Mouse (Mus musculus): ENCODE measurements around the gene Gm49369. TPM values are rescaled to one million over a fixed set of nuclear protein-coding genes. Genes with fewer than 3 reads are reported as not detected.

Gene Gm49369
- polyA plus RNA-seq, 1 experiment from 2014 or later: not detected

DNA sequence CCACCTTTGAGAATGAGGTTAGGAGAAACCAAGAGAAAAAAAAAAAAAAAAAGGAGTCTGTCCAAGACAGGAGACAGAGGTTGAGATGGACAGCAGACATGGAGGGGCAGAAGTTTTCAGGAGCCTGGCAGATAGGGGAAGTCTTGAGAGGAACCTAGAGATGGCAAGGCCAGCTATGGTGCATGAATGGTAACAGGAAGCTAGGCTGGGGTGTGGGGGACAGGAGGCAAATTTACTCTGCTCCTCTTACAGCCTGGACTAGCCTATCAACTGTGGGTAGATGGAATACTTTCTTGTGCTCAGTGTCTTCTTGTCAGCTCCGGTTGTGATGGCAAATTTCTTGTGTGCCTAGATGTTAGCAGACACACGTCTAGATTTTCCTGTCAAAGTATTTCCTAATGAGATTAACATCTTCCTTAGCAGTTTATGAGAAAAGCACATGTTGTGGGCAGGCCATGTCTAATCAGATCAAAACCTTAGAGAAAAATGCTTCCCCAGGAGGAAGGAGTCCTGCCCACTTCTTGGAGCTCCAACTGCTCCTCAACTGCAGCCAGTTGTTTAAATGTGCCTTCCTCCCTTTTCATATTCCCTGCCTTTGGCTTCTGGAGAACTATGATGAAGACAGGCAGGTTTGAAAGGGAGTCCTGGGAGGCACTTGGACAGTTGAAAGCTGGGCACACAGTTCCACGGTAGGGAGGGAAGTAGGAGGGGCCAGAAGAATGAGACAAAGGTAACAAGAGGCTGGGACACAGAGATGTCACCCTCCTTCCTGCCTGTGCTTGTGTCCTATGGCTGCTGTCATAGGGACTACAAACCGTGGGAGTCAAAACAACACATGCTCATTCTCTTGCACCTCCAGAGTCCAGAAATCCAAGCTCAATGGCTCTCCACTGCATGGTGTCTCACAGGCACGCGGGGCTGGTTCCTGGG lies 12.1 kb upstream of the Gm49369 start:
- H3K4me2 ChIP-seq: no peak overlapping the region
- no peaks in the 10 kb centered on the region for H3K27me3 ChIP-seq (replicated peaks)
- 68% methylated on average over 6 of the region's 6 CpGs for WGBS
- H3K27ac ChIP-seq (ENCODE audit: poor library complexity, severe bottlenecking): no peak overlapping the region
- H3K9me3 ChIP-seq (replicated peaks): no peaks in the 10 kb centered on the region
- H3K9ac ChIP-seq: no peak overlapping the region
- H3K36me3 ChIP-seq: no peaks in the 10 kb centered on the region
- H3K4me3 ChIP-seq: no peak overlapping the region
- no peak for ATAC-seq (ENCODE audit: insufficient number of reproducible peaks, low FRiP score)
- 0 out of 2 replicates have a peak, but pooled peaks cover 5% of the 10 kb centered on the region for H3K4me1 ChIP-seq (replicated peaks)

DNA sequence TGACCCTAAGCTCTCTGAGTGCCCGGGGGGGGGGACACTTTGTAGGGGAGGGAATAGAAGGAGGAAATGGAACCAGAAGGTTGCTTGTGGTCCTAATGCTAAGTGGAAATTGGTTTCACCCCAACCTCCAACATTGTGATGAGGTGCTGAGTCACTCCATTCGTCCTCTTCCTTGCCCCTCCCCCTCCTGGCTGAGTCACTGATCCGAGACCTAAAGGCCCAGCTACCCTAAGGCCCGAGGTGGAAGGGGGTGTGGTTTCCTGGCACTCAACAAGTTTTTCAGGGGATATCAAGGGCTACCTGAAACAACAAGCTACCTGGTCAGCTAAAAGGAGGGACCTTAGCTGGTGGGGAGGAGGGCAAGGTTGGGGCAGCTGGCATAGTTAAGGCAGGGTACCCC lies 10.7 kb upstream of the Gm49369 start:
- 25% methylated on average over 4 of the region's 4 CpGs for WGBS
- peak; percentile 91 for ATAC-seq (ENCODE audit: insufficient number of reproducible peaks, low FRiP score)
- no peak overlapping the region for H3K27ac ChIP-seq (ENCODE audit: poor library complexity, severe bottlenecking)

DNA sequence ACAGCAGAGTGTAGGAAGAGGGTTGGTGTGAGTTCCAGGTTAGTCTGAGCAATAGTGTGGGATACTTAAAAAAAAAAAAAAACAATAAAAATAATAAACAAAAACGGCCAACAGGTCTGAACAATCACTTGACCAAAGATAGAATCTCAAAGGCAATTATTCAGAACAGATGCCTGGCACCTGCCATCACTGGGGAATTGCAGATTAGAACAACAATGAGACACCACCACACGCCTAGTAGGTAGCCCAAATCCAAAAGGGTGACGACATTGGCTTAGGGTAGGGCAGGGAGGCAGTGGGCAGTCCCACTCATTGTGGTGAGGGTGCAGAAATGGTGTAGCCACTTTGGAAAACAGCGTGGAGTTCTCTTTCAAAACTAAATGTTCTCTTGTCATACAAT lies 9.1 kb upstream of the Gm49369 start:
- Histone ChIP-seq H3K9me3 (replicated peaks) (no peaks in the 10 kb centered on the region), H3K36me3 (no peaks in the 10 kb centered on the region), H3K4me2 (no peak overlapping the region), H3K4me1 (replicated peaks) (peaks cover 10% of the 10 kb centered on the region), H3K4me3 (no peak overlapping the region), H3K9ac (no peak overlapping the region), H3K27ac (ENCODE audit: poor library complexity, severe bottlenecking) (no peak overlapping the region), H3K27me3 (replicated peaks) (no peaks in the 10 kb centered on the region)
- 64% methylated on average over 4 of the region's 4 CpGs for WGBS
- ATAC-seq (ENCODE audit: insufficient number of reproducible peaks, low FRiP score): no peak

More for the DNA sequence above, 10.7 kb upstream of the Gm49369 start:
- no peaks in the 10 kb centered on the region for H3K36me3 ChIP-seq
- H3K4me3 ChIP-seq: no peak overlapping the region
- H3K27me3 ChIP-seq (replicated peaks): no peaks in the 10 kb centered on the region
- 0 out of 2 replicates have a peak, but pooled peaks cover 5% of the 10 kb centered on the region for H3K4me1 ChIP-seq (replicated peaks)
- H3K9me3 ChIP-seq (replicated peaks): no peaks in the 10 kb centered on the region
- no peak overlapping the region for H3K9ac ChIP-seq
- H3K4me2 ChIP-seq: no peak overlapping the region

- Histone ChIP-seq H3K9ac (no peak overlapping the region), H3K27me3 (replicated peaks) (no peaks in the 10 kb centered on the region), H3K4me1 (replicated peaks) (peaks cover 15% of the 10 kb centered on the region), H3K9me3 (replicated peaks) (no peaks in the 10 kb centered on the region), H3K27ac (ENCODE audit: poor library complexity, severe bottlenecking) (no peak overlapping the region), H3K36me3 (no peaks in the 10 kb centered on the region), H3K4me3 (no peak overlapping the region), H3K4me2 (no peak overlapping the region)
- 67% methylated on average over 3 of the region's 3 CpGs for WGBS
- no peak for ATAC-seq (ENCODE audit: insufficient number of reproducible peaks, low FRiP score)
These were observed 8.6 kb upstream of the Gm49369 start for GRCm38 (mm10) chr7:142391108-142391507.

DNA sequence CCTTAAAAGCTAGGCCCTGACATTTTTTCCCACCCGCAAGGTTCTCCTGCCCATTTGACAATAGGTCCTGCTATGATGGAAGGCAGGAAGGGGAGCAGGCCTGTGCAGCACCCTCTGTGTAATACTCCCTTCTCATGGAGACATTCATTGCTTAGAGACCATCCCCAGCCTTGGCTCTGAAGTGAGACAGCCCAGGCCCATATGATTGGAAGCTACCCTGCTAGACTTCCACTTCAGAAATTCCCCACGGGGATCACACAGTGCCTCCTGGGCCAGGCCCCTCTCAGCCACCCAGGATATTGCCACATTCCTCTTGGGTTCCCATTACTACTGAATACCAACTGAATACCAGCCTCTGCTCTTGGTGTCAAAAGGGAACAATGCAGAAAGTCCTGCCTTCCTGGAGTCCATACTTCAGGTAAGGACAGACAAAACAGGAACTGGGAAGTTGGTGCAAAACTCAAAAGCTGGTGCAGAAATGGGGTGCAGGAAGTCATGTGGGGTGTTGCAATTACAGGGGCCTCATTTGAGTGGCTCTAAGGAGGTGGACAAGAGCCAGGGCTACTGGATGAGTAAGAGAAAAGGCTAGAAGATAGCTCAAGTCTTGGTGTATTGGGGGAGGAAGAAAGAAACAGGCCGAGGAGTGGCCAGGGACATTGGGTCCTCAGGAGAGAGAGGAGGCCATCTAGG lies 7.6 kb upstream of the Gm49369 start:
- no peak overlapping the region for H3K4me2 ChIP-seq
- peaks cover 6% of the 10 kb centered on the region for H3K36me3 ChIP-seq
- WGBS: 78% methylated on average over 3 of the region's 3 CpGs
- no peaks in the 10 kb centered on the region for H3K9me3 ChIP-seq (replicated peaks)
- no peak overlapping the region for H3K9ac ChIP-seq
- no peak overlapping the region for H3K27ac ChIP-seq (ENCODE audit: poor library complexity, severe bottlenecking)
- ATAC-seq (ENCODE audit: insufficient number of reproducible peaks, low FRiP score): no peak
- H3K4me1 ChIP-seq (replicated peaks): peaks cover 25% of the 10 kb centered on the region
- H3K27me3 ChIP-seq (replicated peaks): no peaks in the 10 kb centered on the region
- no peak overlapping the region for H3K4me3 ChIP-seq

DNA sequence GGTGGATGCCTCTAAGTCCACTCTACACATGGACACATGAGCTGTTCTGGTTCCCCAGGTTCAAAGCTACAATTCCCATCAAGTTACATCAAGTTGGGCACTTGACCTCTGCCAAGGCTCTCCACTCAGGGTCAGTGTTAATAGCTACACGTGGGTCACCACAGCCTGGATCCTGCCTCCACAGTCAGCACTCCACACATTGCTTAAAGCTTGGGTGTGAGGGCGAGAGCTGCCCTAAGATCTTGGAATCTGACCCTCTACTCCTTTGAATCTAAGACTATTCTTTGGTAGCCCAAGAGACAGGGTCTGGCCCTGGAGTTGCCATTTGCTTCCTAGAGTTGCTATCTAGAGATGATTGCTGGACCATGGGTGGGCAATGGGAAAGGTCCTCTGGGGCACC lies 6.3 kb upstream of the Gm49369 start:
- WGBS: 85% methylated on average over 2 of the region's 2 CpGs
- no peak overlapping the region for H3K4me2 ChIP-seq
- ATAC-seq (ENCODE audit: insufficient number of reproducible peaks, low FRiP score): no peak

GRCm38 (mm10) chr7:142388198-142388597 lies 5.7 kb upstream of the Gm49369 start:
- no peaks in the 10 kb centered on the region for H3K27me3 ChIP-seq (replicated peaks)
- H3K4me3 ChIP-seq: peak overlapping the region; percentile 77
- no peak overlapping the region for H3K9ac ChIP-seq
- H3K4me2 ChIP-seq: peak overlapping the region; percentile 93
- H3K9me3 ChIP-seq (replicated peaks): no peaks in the 10 kb centered on the region
- ATAC-seq (ENCODE audit: insufficient number of reproducible peaks, low FRiP score): no peak
- H3K36me3 ChIP-seq: peaks cover 25% of the 10 kb centered on the region
- 97% methylated on average over 1 of the region's 1 CpGs for WGBS
- H3K27ac ChIP-seq (ENCODE audit: poor library complexity, severe bottlenecking): peak overlapping the region; percentile 34; the same call in 1 of the 2 replicates
- peaks cover 31% of the 10 kb centered on the region for H3K4me1 ChIP-seq (replicated peaks)

More for the DNA sequence above, 6.3 kb upstream of the Gm49369 start:
- Histone ChIP-seq H3K4me3 (no peak overlapping the region), H3K27me3 (replicated peaks) (no peaks in the 10 kb centered on the region), H3K36me3 (peaks cover 19% of the 10 kb centered on the region), H3K4me1 (replicated peaks) (peaks cover 32% of the 10 kb centered on the region), H3K27ac (ENCODE audit: poor library complexity, severe bottlenecking) (no peak overlapping the region), H3K9ac (no peak overlapping the region), H3K9me3 (replicated peaks) (no peaks in the 10 kb centered on the region)

DNA sequence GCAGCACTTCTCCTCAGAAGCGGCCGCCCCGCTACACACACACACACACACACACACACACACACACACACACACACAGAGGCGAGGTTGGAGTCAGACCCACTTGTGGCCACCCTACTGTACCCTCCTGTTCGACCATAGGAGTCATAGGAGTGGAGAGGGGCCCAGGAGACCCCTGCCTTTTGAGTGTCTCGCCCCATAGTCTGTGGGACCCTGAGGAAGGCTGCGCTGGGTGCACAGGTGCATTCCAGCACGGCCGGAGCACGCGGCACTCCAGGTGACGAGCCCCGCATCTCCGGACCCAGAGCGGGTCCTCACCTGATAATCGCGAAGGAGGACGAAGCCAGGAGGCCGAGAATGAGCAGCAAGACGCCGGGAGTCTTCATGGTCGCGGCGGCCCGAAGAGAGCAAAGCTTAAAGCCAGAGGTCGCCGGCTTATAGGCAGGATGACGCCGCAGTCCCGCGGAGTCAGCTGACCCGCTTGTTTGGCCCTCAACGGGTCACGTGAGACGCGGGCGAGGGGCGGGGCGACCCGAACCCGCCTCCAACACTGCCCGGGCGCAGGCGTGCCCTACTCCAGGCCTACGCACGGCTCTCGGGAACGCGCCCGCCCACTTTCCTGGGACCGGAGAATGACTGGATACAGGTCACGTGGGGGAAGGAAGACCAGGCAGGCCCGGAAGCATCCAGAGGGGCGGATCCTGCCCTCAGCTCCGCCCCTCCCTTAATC lies 5.1 kb upstream of the Gm49369 start, which contains the start of gene Ctsd:
TSS of gene Ctsd (minus strand) at position 620 of the 730 bp plus-strand sequence.
- H3K36me3 ChIP-seq: peaks cover 31% of the 10 kb centered on the region
- no peaks in the 10 kb centered on the region for H3K9me3 ChIP-seq (replicated peaks)
- H3K9ac ChIP-seq: peak within 1 kb of the TSS; percentile 86
- H3K27me3 ChIP-seq (replicated peaks): no peaks in the 10 kb centered on the region
- H3K4me3 ChIP-seq: peak within 1 kb of the TSS; percentile 77
- peak within 1 kb of the TSS; percentile 93 for H3K4me2 ChIP-seq
- H3K27ac ChIP-seq (ENCODE audit: poor library complexity, severe bottlenecking): peak within 1 kb of the TSS; percentile 74
- under 1% methylated on average over 55 of the region's 55 CpGs for WGBS
- H3K4me1 ChIP-seq (replicated peaks): peaks cover 27% of the 10 kb centered on the region
- peak; percentile 95 for ATAC-seq (ENCODE audit: insufficient number of reproducible peaks, low FRiP score)

DNA sequence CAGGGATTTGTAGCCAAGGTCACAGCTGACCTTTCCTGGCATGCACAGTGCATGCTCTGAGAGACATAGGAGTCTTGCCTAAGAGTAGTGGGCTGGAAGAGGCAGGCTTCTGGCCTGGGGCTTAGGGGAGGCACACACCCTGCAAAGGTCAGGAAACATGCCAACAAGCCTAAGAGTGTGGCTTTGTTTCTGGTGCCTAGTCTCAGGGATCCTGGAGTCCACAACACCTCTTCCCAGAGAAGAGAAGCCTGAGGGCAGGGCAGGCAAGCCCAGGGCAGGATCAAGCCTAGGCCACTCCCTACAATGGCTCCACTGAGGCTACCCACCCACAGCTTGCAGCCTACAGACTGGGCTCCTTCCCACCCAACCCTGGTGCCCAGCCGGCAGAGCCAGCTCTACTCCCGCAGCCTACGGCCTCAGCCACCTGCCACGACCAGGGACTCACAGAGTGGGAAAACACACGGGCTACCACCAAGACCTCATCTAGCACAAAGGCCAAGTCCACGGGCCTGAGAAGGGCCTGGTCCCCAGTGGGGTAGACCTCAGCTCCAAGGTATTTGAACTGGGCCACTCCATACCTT lies 4.2 kb upstream of the Gm49369 start:
- H3K9ac ChIP-seq: peak overlapping the region; percentile 86
- peak; percentile 23; the same call in 1 of the 2 replicates for ATAC-seq (ENCODE audit: insufficient number of reproducible peaks, low FRiP score)
- H3K4me1 ChIP-seq (replicated peaks): peaks cover 27% of the 10 kb centered on the region
- H3K4me2 ChIP-seq: peak overlapping the region; percentile 93
- no peaks in the 10 kb centered on the region for H3K9me3 ChIP-seq (replicated peaks)
- peak overlapping the region; percentile 74 for H3K27ac ChIP-seq (ENCODE audit: poor library complexity, severe bottlenecking)
- H3K27me3 ChIP-seq (replicated peaks): no peaks in the 10 kb centered on the region
- 39% methylated on average over 6 of the region's 6 CpGs for WGBS
- H3K36me3 ChIP-seq: peaks cover 40% of the 10 kb centered on the region
- peak overlapping the region; percentile 77 for H3K4me3 ChIP-seq

GRCm38 (mm10) chr7:142385742-142386403 lies 3.4 kb upstream of the Gm49369 start:
- peak overlapping the region; percentile 86 for H3K9ac ChIP-seq

More at GRCm38 (mm10) chr7:142385742-142386403, 3.4 kb upstream of the Gm49369 start:
- peak overlapping the region; percentile 77 for H3K4me3 ChIP-seq
- no peak for ATAC-seq (ENCODE audit: insufficient number of reproducible peaks, low FRiP score)
- H3K27ac ChIP-seq (ENCODE audit: poor library complexity, severe bottlenecking): peak overlapping the region; percentile 74
- H3K27me3 ChIP-seq (replicated peaks): no peaks in the 10 kb centered on the region
- peaks cover 27% of the 10 kb centered on the region for H3K4me1 ChIP-seq (replicated peaks)
- peaks cover 48% of the 10 kb centered on the region for H3K36me3 ChIP-seq
- H3K9me3 ChIP-seq (replicated peaks): no peaks in the 10 kb centered on the region
- peak overlapping the region; percentile 93 for H3K4me2 ChIP-seq
- 84% methylated on average over 3 of the region's 3 CpGs for whole genome bisulfite sequencing
